Comparison of ENCODE assay signal across 12 mouse cellular contexts in genomic region chr14:51385741-51386140, GRCm38 (mm10). TPM values are rescaled to one million over a fixed set of nuclear protein-coding genes. Genes with fewer than 3 reads are reported as not detected.
DNase-seq lines count a peak whose midpoint lies in the region; ATAC-seq lines count a peak whose summit lies in the region.
"Had no signal": no experiment of that assay in that cellular context is flagged by ENCODE, and none has a peak within 500 bp of the region (broad histone marks: within the 10 kb centered on the region; RNA-seq: fewer than 3 reads in every experiment).

No protein-coding gene starts in this region.

- H3K4me3 ChIP-seq in forebrain, embryonic 13.5 days, result no peak overlapping the region
- H3K4me3 ChIP-seq in limb, embryonic 10.5 days, result no peak overlapping the region
- H3K4me3 ChIP-seq in neural tube, embryonic 12.5 days, result no peak overlapping the region

- no peak overlapping the region for H3K9ac ChIP-seq in forebrain, embryonic 13.5 days
- H3K9ac ChIP-seq in neural tube, embryonic 12.5 days, result no peak overlapping the region

- peak; percentile 22 for DNase-seq in heart, adult 11 months
- DNase-seq in heart, adult 8-10 months (ENCODE audit: low spot score), result no peak
- peak; percentile 32 for DNase-seq in limb, embryonic 10.5 days (ENCODE audit: low spot score)
- no peak for DNase-seq in testis, postnatal 14 days (ENCODE audit: low spot score)
- DNase-seq in spleen, postnatal 4 days (ENCODE audit: low spot score in 2 of 2), result no peak
- no peak for DNase-seq in kidney, adult 11 months
- DNase-seq: lung, adult 2 months had no signal

- H3K36me3 ChIP-seq in forebrain, embryonic 13.5 days (ENCODE audit: poor library complexity, severe bottlenecking), result no peaks in the 10 kb centered on the region
- no peaks in the 10 kb centered on the region for H3K36me3 ChIP-seq in limb, embryonic 10.5 days
- H3K36me3 ChIP-seq in neural tube, embryonic 12.5 days, result no peaks in the 10 kb centered on the region

- WGBS in forebrain, embryonic 13.5 days, result 62% methylated on average over 4 of the region's 4 CpGs
- 94% methylated on average over 4 of the region's 4 CpGs for WGBS in limb, embryonic 10.5 days
- WGBS in neural tube, embryonic 12.5 days, result 69% methylated on average over 4 of the region's 4 CpGs

- H3K27ac ChIP-seq in forebrain, embryonic 13.5 days, result no peak overlapping the region
- H3K27ac ChIP-seq in limb, embryonic 10.5 days, result no peak overlapping the region
- H3K27ac ChIP-seq in neural tube, embryonic 12.5 days, result no peak overlapping the region

- peak; percentile 95 for ATAC-seq in forebrain, embryonic 13.5 days
- peak; percentile 84 for ATAC-seq in neural tube, embryonic 12.5 days (ENCODE audit: low FRiP score, low read depth)

- H3K9me3 ChIP-seq in forebrain, embryonic 13.5 days (replicated peaks), result peaks cover 27% of the 10 kb centered on the region
- peaks cover 2% of the 10 kb centered on the region; the same call in 1 of the 2 replicates for H3K9me3 ChIP-seq in limb, embryonic 10.5 days (replicated peaks)
- H3K9me3 ChIP-seq in neural tube, embryonic 12.5 days, result peaks cover 27% of the 10 kb centered on the region

- no peak overlapping the region for H3K4me2 ChIP-seq in forebrain, embryonic 13.5 days
- H3K4me2 ChIP-seq in neural tube, embryonic 12.5 days (replicated peaks), result no peak overlapping the region

- no peaks in the 10 kb centered on the region for H3K4me1 ChIP-seq in forebrain, embryonic 13.5 days
- no peaks in the 10 kb centered on the region for H3K4me1 ChIP-seq in limb, embryonic 10.5 days
- H3K4me1 ChIP-seq in neural tube, embryonic 12.5 days, result no peaks in the 10 kb centered on the region

- no peaks in the 10 kb centered on the region for H3K27me3 ChIP-seq in forebrain, embryonic 13.5 days
- no peaks in the 10 kb centered on the region for H3K27me3 ChIP-seq in limb, embryonic 10.5 days (ENCODE audit: low read depth, poor library complexity, severe bottlenecking)
- H3K27me3 ChIP-seq in neural tube, embryonic 12.5 days (replicated peaks), result no peaks in the 10 kb centered on the region

RNA-seq across cellular contexts. Expression of gene Gm7247, which starts 24.2 kb away (rescaled TPM):
- not detected for total RNA-seq in heart, adult 8-10 months (2022)
- polyA plus RNA-seq in forebrain, embryonic 13.5 days (2015; fragmentation: Nextera tagmentation; extraction: Ambion mirVana), result not detected in 2 replicates
- polyA plus RNA-seq in limb, embryonic 10.5 days (2016; fragmentation: Nextera tagmentation; extraction: Ambion mirVana), result not detected in 2 replicates
- polyA plus RNA-seq in neural tube, embryonic 12.5 days (2016; fragmentation: Nextera tagmentation; extraction: Ambion mirVana), result not detected in 2 replicates
- total RNA-seq: layer of hippocampus, adult 8-10 months had no signal
- polyA plus RNA-seq: C2C12; heart, embryonic 14.5 days; lung, adult 2 months had no signal

RNA-seq across cellular contexts. Expression of gene Vmn2r88, which starts 24.9 kb away (rescaled TPM):
- not detected for total RNA-seq in heart, adult 8-10 months (2022)
- polyA plus RNA-seq in forebrain, embryonic 13.5 days (2015; fragmentation: Nextera tagmentation; extraction: Ambion mirVana), result not detected in 2 replicates
- polyA plus RNA-seq in limb, embryonic 10.5 days (2016; fragmentation: Nextera tagmentation; extraction: Ambion mirVana), result not detected in 2 replicates
- polyA plus RNA-seq in neural tube, embryonic 12.5 days (2016; fragmentation: Nextera tagmentation; extraction: Ambion mirVana), result not detected in 2 replicates
- total RNA-seq: layer of hippocampus, adult 8-10 months had no signal
- polyA plus RNA-seq: C2C12; heart, embryonic 14.5 days; lung, adult 2 months had no signal

Comparison
In these comparisons a context has a peak if more than half of its experiments do, and no peak if none do; other contexts are left out.
1. DNase-seq: peak in heart, adult 11 months (single experiment) and limb, embryonic 10.5 days (single experiment); none in heart, adult 8-10 months (single experiment), testis, postnatal 14 days (single experiment), spleen, postnatal 4 days (0 of 2) and kidney, adult 11 months (single experiment).